Mouse (Mus musculus): Measurements from ENCODE around the gene Akip1.

Gene Akip1

GRCm38 (mm10) chr7:109703190-109704015 lies at the start of gene Akip1, which contains the start of gene St5:
Gene Akip1, plus strand, starts transcription at chr7:109703690.
Gene St5, minus strand, starts transcription at chr7:109703605.
- DNase-seq = peak; percentile 99

DNA sequence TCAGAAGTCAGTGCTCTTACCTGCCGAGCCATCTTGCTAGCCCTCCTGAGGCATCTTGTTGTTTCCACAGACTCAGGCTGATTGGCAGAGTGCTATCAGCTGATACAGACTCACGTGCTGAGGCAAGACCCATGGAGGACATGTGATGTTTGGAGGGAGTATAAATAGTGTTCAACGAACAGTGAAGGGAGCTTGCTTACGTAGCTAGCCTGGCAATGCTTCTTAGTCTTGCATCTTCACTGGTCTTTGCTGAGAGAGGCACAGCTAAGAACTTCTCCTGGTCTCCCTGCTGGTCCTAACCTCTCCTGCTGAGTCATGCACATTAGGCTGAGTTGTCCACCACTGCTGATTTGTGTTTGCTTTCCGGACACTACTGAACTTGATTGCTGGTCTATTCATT lies 48.6 kb upstream of the Akip1 start:
- DNase-seq = no peak

DNA sequence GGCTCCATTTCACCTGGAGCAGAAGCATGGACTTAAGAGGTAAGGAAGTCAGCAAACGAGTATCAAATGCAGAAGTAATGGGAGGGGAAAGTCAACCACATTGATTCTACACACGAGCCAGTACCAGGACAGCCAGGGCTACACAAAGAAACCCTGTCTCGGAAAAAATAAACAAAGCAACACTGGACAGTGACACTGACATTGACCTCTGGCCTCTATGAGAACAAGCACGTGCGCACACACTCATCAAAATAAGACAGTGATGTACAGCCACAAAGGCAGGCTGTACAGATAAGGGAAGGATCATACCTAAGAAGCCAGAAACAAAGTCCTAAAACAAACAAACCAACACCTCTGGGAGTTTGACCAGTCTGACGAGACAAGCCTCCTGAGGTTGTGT lies 45.6 kb upstream of the Akip1 start:
- DNase-seq = no peak

DNA sequence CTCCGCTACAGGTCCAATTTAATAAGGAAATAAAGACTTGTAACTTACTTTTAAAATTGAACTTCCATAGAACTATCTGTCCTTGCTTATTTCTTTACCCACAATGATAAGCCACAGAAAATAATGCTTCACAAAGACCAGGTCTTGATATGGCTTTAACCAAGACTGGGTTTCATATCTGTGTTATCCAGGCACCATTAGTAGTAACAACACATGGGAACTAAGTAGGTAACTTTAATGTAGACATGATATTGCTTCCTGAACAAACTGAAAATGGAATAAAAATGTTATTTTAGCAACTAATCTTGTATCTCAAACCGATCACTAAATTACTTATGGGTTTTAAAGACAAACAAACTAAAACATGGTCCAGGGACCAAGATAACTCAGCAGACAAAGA lies 44.2 kb upstream of the Akip1 start:
- no peak for DNase-seq

DNA sequence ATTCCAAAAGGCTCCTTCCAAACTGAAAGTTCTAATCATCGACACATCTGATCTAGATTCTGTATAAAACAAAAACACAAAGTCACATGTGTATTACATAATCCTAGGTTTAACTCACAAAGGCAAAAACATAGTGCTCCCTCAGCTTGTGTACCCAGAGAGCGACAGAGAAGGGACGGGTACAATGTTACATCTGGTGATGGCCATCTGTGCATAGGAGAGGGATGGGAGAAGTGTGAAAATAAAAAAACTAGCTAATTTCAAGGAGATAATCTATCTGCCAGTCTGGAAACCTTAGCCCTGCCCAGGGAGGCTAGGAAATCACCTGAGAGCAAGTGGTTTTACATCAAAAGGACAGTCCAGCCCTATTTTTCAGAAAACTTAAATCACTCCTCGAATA lies 40.9 kb upstream of the Akip1 start:
- no peak for DNase-seq

GRCm38 (mm10) chr7:109666664-109667063 lies 36.8 kb upstream of the Akip1 start:
- DNase-seq = no peak

DNA sequence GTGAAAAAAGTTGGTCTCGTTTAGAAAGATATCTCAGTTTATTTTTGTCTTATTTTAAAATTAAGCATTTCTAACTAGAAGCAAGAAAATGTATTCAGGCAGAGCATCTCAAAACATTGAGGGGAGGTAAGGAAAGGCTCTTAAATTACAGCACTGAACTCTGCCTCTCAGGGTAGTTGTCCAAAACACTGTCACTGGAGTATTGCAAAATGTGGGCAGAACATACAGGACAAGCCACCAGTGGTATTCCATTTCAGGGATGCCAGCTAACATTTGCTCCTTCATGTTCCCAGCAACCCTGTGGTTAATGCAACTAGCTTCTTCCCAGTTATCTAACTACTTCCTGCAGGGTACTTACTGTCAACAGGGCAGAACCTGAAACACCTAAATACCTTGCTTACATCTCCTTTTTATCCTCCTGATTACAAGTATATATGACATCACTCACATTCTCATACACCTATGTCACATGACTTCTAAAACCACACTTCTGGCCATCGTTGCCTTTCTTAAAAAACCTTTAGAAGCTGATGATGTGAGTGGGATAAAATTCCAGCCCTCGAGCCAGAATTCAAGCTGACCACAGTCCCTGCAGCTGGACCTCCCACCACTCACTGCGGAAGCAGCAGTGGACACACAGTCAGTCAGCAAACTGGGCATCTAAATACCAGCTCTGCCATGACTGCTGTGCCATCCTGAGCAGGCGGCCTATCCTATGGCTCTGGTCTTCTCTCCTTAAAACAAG lies 33.9 kb upstream of the Akip1 start:
- DNase-seq = peak; percentile 29

- DNase-seq = peak; percentile 92
Measured at GRCm38 (mm10) chr7:109671581-109672471, 31.7 kb upstream of the Akip1 start.

- DNase-seq = no peak
Measured at GRCm38 (mm10) chr7:109674944-109675628, 28.4 kb upstream of the Akip1 start.

- DNase-seq = no peak
Measured at GRCm38 (mm10) chr7:109680284-109680683, 23.2 kb upstream of the Akip1 start.

DNA sequence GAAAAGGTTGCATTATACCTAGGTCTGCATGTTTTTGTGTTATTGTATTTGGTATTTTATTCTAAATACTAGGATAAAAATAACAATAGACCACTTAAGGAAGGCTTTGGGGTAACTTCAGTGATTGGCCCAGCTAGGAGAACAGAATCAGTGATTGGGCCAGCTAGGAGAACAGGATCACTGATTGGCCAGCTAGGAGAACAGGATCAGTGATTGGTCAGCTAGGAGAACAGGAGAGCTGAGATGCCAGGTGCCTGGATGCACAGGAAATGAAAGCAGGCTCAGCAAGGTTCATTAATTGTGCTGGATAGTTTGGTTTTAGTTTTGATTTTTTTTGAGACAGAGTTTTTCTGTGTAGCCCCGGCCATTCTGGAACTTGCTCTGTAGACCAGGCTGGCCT lies 22.6 kb upstream of the Akip1 start:
- no peak for DNase-seq

GRCm38 (mm10) chr7:109686585-109687128 lies 16.8 kb upstream of the Akip1 start:
- no peak for DNase-seq

- DNase-seq = no peak
Measured at GRCm38 (mm10) chr7:109690101-109690500, 13.4 kb upstream of the Akip1 start.

DNA sequence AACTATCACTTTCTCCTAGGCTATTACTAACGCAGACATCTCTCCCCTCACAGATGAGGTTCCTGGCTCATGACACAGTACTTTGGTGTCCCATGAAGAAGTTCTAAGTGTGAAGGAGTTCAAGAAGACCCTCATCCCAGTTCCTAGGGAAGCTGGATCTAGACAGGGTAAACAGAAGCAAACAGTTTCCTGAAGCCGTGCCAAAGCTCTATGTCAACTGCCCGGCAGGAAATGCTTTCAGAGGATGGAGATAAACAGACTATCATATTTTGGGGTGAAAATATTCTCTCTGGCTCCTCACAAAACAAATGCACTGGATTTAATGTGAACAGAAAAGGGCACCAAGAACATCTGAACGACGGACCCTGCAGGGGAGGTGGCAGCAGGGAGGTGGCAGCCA lies 12.5 kb upstream of the Akip1 start:
- DNase-seq = peak; percentile 77

DNA sequence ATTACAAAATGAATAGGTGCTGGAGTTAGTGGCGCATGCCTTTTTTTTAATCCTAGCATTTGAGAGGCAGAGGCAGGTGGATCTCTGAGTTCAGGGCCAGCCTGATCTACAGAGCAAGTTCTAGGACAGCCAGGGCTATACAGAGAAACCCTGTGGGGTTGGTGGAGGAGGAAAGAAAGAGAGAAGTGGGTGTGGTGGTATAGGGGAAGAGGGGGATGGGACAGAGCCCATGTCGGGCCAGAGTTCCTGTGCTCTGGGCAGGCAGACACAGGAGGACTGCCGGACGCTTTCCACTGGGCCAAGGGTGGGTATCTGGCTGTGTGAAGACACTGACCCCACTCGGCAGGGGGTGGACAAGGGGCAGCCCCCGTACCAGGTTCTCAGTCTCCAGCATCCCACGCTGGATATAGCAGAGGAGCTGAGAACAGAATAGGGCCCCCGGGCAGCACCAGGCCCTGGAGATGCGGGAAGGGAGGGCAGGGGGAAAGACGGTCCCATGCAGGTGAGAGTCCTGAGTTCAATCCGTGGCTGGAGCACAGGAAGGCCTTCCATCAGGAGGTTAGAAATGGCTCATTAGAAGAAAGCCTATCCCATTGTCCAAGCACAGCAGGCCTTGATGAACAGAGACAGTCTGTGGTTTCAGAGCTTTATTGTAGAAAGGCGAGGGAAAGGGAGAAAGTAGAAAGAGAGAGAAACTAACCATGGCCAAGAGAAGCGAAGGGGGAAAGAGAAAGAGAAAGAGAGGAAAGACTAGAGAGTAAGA lies 8.7 kb upstream of the Akip1 start:
- no peak for DNase-seq

DNA sequence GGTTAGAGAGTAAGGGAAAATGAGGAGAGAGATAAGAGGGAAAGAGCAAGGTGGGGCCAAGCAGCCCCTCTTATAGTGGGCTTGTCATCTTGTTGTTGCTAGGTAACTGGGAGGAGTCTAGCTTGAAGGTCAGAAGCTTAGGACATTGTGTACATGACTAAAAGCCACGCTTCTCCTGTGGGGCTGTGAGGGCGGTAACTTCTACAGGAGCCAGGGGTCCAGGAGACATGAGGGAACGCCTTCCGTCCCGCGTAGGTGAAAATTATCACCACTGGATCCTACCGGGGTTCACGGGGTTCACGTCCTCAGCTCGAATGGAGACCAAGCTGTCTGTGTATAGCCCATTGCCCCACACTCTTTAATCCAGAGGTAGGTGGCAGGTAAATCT lies 8.2 kb upstream of the Akip1 start:
- DNase-seq = no peak

DNA sequence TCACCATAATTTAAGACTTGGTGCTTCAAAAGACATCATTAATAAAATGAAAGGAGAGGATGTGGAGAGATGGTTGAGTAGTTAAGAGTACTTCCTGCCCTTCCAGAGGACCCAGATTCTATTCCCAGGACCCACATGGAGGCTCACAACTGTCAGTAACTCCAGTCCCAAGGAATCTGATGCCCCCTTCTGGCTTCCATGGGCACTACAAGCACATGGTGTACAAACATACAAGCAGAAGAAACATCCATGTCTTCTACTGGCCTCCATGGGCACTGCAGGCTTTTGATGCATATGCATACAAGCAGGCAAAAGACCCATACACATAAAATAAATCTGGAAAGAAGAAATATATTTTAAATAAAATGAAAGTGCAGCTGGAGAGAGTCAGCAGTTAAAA lies 3.3 kb upstream of the Akip1 start:
- no peak for DNase-seq

- no peak for DNase-seq
Measured at GRCm38 (mm10) chr7:109702721-109703120, 769 bp upstream of the Akip1 start.

DNA sequence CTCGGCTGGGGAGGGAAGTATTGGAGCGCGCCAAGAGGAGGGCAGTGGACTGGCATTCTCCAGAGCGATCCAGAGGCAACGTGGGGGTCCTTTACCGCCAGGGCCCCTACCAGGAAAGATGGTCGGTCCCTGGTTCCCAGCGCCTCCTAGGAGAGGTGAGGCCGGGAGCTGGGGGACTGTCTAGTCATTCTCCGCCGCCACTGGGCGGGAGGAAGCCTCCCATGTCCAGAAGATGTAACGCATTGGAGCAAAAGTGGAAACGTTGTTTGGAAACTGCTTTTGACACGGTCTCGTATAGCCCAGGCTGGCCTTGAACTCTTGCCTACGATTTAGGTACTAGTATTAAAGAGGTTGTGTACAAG lies 507 bp downstream of the Akip1 start:
- DNase-seq = no peak

DNA sequence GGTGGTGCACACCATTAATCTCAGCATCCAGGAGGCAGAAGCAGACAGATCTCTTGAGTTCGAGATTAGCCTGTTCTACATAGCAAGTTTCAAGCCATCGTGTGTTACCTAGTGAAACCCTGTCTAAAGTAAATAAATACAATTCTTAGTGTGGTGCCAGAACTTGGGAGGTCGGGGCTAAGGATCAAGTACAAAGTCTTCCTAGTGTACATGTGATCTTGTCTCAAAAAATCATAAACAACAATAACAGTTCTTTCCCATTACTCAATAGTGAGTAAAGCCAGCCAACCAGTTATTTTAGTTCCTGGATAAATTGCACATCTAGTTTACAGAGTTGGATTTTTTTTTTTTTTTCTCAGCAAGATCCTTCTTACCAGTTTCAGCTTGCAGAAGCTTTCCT lies 971 bp downstream of the Akip1 start:
- DNase-seq = no peak

- DNase-seq = peak; percentile 74
Measured at GRCm38 (mm10) chr7:109707023-109707785, 3.7 kb downstream of the Akip1 start.

All from kidney, postnatal 10 days (tissue).